Mouse (Mus musculus) frontal cortex, adult (tissue): Measurements from ENCODE around the gene Itga9.

Experiments
- ATAC-seq: cut with Nextera tagmentation; 2 replicates; pipeline ENCODE4 v1.9.2; 2017; ENCODE audit warnings: mild to moderate bottlenecking, moderate library complexity, mixed read lengths; ENCODE audit not compliant: low TSS enrichment

Itga9 gene

DNA sequence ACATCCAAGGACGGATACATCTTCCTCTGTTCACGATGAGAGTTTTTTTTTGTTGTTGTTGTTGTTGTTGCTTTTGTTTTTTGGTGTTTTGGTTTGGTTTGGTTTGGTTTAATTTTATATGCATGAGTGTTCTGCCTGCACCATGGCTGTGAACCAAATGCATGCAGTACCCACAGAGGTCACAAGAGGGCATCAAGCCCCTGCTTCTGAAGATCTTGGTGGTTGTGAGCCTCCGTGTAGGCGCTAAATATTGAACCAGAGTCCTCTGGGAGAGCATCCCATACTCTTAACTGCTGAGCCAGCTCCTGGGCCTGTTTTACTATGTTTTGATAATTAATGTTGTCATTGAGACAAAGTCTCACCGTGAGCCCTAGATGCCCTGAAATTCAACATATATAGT lies 308.8 kb downstream of the Itga9 start:
- ATAC-seq: no peak

- ATAC-seq: peak; percentile 11; the same call in 1 of the 2 replicates
Measured at GRCm38 (mm10) chr9:118919672-118920186, 313.2 kb downstream of the Itga9 start.

DNA sequence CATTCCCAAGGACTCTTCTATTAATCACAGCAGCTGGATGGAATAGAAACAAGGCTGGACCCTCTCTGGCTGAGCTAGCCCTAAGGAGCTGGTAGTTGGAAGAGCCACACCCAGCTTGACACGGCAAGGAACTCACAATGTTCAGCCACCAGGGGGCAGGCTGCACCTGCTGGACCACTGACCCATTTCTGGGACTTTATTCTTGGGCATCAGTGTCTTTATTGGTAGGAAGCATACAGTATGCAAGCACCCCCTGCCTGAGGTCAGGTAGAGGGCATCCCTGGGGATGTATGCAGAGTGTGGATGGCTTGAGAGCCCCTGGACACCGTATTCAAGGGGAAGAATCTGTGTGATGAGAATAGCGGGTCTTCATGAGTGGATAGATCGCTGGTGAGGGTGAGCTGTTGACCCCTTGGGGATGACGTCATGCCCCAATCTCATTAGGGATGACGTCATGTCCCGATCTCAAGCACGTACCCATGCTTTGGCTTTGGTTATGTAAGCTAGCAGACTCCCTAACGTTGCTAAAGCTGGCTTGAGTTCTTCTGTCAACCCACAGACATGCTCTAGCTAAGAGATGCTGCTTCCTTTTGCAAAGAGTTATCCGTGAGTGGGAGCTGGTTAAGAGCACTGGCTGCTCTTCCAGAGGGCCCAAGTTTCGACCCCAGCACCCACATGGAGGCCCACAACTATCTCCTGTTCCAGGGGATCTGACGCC lies 314.5 kb downstream of the Itga9 start:
- peak; percentile 55 for ATAC-seq

DNA sequence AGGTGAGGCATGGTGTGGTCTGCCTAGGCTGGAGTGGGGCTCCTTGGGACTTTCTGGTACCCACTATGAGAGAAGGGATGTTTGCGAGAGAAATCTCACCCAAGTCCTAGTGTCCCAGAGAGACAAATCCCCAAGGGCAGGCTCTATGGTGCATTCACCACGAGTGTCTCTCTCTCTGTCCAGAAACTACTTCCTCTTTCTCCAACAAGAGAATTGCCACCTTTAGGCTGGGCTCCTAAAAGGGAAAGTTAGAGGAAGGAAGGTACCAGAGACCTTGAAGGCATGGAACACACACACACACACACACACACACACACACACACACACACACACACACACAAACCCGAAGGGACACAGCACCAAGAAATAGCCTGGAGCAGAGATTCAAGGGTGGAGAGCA lies 315.4 kb downstream of the Itga9 start:
- no peak for ATAC-seq

GRCm38 (mm10) chr9:118924554-118925085 lies 318.1 kb downstream of the Itga9 start:
- no peak for ATAC-seq

DNA sequence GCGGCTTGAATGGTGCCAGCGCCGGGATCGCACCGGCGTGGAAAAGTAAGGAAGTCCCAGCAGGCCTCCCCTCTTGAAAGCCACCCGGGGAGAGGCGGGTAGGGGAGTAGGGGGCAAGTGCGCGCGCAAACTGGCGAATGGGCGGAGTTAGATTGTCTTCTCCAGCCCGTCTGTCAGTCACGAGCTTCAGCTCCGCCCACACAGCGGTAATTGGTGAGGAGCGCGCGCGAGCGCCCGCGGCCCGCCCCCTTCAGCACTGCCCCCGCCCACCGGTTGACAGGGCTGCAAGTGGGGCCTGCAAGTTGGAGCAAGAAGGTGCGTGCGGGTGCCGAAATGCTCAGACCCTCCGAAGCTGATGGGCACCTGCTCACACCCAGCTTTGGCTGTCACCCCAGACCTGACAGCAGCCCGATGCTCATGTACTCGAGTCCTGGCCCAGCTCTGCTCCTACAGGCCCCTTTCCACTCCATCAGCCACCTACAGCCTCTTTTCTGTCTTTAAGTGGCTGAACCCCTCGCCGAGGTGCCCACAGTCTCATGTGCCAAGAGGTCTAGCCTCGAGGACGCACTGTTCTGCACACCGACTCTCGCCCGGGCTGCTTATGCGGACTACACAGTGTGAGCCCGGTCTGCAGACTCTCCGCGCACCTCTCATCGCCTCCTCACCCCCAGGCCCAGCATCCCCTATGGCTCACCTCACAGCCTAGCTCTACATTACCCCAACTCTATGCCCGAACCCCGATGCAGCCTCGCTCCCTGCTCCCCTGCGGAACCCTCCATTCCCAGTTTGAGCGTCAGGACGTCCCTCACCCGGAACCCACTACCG lies 319.0 kb downstream of the Itga9 start:
- ATAC-seq: peak; percentile 31

GRCm38 (mm10) chr9:118926111-118926650 lies 319.7 kb downstream of the Itga9 start, which contains the start of gene Ctdspl:
TSS of gene Ctdspl (plus strand) at chr9:118926453.
- ATAC-seq: peak; percentile 8; the same call in 1 of the 2 replicates

- peak; percentile 43 for ATAC-seq
Measured at GRCm38 (mm10) chr9:118926688-118927321, 320.3 kb downstream of the Itga9 start.

GRCm38 (mm10) chr9:118927501-118927900 lies 321.0 kb downstream of the Itga9 start:
- ATAC-seq: peak; percentile 29

GRCm38 (mm10) chr9:118928007-118928406 lies 321.5 kb downstream of the Itga9 start:
- no peak for ATAC-seq

DNA sequence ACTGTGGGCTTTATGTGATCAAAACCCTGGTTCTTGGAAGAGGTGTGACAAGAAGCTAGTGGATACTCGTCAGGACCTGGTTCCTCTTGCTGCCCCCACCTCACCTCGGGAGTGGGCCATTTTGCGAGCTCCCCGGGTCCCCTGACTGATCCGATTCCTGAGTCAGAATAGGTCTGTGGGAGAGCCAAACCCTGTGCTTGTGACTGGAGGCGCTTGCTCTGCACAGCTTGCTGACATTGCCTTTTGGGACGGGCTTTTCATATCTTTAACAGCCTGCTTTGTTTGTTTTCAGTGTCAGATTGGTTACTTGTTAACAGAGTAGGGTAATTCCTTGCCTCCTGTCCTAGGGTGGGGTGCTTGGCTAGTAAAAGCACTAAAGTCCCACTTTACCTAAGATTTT lies 322.2 kb downstream of the Itga9 start:
- ATAC-seq: no peak

DNA sequence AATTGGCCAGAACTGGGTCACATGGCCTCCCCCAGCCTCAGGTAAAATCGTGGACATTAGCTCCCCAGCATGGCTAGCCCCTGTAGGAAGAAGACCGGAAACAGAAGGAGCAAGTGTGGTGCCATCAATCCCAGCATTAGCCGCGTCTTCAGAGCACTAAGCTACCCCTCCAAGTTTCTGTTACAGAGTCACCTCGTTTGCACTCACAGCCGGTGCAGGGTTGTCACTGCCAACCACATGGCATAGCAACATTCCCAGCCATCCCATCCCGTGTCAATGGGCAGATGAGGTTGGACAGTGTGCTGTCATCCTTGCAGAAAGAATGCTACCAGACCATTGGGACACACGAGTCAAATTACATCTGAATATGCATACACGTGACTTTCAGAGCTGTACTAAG lies 324.1 kb downstream of the Itga9 start:
- no peak for ATAC-seq

GRCm38 (mm10) chr9:118933800-118934199 lies 327.3 kb downstream of the Itga9 start:
- ATAC-seq: no peak

- ATAC-seq: no peak
Measured at GRCm38 (mm10) chr9:118934319-118934718, 327.8 kb downstream of the Itga9 start.

DNA sequence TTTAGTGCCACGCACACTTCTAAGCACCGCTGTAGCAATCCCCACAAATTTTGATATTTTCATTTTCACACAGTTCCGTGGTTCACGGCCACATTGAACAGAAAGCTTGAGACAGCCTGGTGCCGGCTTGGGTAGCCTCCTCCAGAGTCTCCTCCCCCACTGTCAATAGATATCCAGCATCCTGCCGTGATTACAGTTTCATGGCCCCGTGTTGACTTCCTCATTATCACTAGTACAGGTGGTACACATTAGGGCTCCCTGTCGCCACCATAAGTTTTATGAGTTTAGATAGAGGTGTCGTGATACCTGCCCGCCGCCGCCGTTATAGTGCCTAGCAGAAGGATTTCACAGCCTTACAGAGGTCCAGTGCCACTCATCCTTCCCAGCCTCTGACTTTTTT lies 328.6 kb downstream of the Itga9 start:
- no peak for ATAC-seq

- no peak for ATAC-seq
Measured at GRCm38 (mm10) chr9:118936071-118936470, 329.6 kb downstream of the Itga9 start.

DNA sequence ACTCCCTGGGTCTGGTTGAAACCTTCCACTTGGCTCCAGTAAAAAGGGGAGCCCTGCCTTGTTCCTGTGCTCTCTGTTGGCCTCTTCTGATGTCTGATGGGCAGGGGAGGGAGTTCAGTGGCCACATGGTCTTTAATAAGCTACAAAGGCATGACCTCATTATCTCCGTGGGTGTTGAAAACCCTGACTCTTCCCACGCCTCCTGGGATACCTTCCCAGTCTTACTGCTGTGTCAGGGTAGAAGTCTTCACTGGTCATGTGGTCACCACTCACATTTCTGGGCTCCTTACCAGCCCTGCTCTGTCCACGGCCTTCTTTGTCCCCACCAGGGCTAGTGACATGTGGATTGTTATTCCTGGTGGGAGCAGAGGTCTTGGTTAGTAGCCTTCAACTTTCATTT lies 331.0 kb downstream of the Itga9 start:
- peak; percentile 13; the same call in 1 of the 2 replicates for ATAC-seq

- no peak for ATAC-seq
Measured at GRCm38 (mm10) chr9:118939410-118939809, 332.9 kb downstream of the Itga9 start.

GRCm38 (mm10) chr9:118939831-118940230 lies 333.3 kb downstream of the Itga9 start:
- ATAC-seq: no peak

DNA sequence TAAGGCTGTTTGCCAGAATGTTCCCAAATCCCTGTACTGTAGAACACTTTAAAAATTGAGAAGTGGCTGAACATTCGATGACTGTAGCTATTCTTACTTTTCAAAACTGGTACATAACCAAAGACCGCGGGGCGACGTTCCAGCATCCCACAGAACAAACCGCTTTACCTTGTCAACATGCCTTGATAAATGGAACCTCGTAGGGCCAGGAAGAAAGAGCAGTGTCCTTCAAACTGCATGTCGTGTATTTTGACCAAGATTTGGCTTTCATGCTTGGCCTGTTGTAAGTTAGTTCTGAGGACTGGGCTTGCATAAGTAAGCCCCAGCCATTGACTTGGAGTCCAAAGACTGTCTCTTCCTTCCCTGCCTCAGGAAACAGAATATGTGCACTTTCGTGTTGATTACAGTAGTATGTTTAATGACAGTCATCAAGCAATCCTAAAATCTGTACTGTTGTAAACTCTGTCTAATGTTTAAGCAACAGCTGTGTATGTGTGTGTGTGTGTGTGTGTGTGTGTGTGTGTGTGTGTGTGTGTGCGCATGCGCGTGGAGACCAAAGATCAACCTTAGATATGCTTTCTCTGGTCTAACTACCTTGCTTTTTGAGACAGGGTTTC lies 334.2 kb downstream of the Itga9 start:
- ATAC-seq: no peak

DNA sequence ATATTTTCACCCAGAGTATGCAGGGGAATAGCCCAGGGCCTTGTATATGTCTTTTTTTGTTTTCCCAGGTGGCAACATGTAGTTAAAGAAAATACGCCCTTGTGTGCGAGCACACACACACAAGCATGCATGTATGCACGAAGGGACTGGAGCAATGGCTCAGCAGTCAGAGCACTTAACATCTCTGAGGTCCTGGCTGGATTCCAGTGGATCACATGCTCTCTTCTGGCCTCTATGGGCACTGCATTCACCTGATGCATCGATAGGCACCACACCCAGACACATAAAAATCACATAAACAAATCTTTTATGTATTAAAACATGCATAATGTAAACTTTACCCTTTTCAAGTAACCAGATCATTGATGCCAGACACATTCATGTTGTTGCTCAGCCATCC lies 335.5 kb downstream of the Itga9 start:
- ATAC-seq: no peak
